Mouse (Mus musculus) c-Kit-positive CD71-negative TER-119-negative erythroid progenitor cells, embryonic 14.5 days (primary cell): ENCODE results near the gene Mtap.

Experiments used
- DNase-seq: peaks from one replicate; pipeline ENCODE4 v3.0.0-alpha.2; 2013; ENCODE audit warnings: low read depth

Mtap gene

GRCm38 (mm10) chr4:89136906-89137541 is at the start of gene Mtap:
Gene Mtap, plus strand, starts transcription at chr4:89137122.
- DNase-seq: peak; percentile 51

- no peak for DNase-seq
Observed at GRCm38 (mm10) chr4:89089110-89089509, 47.8 kb upstream of the Mtap start.

DNA sequence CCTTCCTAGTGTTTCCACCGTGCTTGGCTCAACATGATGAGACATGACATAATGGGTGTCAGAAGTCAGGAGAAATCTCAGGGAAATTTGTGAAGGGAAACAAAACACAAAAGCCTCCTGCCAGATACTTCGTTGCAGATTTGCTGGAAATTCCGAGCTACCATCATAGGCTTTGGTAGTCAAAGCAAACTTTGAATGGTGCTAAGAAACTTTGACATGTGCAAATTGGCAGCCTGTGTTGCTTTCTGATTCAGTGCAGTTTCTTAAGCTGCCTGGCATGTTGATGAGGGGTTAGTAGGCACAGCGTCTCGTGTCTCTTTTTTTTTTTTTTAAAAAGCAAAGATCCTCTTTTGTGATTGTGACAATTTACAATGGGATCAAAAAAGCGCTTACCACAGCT is 46.7 kb upstream of the Mtap start:
- DNase-seq: no peak

GRCm38 (mm10) chr4:89092153-89092552 is 44.8 kb upstream of the Mtap start:
- DNase-seq: no peak

- no peak for DNase-seq
Observed at GRCm38 (mm10) chr4:89094773-89095172, 42.1 kb upstream of the Mtap start.

DNA sequence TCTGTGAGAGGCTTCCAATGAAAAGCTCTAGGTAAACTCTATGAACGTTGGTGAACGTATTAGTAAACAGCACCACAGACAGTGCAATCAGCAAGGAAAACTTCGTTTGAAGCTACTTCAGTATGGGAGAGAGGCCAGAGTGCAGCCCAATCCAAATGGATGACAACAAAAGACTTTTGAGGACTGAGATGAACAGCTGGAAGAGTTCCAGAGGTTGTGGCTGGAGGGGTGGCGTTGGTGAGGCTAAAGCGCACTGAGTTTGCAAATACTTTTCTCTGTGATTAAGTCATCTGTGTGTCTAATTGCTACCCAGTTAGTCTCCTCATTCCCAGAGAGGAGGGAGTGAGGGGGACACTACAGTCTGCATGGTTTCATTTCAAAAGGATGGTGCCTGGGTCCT is 38.7 kb upstream of the Mtap start:
- no peak for DNase-seq

- DNase-seq: no peak
Observed at GRCm38 (mm10) chr4:89101276-89101675, 35.6 kb upstream of the Mtap start.

DNA sequence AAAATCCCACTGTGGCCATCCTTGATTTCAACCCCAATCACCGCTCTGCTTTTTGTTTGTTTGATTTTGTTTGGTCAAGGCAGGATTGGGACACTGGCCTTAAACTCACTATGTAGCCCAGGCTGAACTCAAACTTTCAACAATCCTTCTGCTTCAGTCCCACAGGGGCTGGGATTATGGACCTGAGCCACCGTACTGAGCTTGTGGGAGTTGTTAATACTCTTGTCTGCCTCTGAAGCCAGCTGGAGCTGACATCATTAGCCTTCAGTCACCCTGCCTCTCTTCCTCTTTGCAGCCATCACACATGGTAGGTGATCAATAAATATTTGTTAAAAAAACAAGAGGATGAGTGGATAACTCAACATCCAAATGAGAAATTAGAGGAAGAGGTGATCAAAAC is 34.6 kb upstream of the Mtap start:
- DNase-seq: no peak

- DNase-seq: no peak
Observed at GRCm38 (mm10) chr4:89105486-89105885, 31.4 kb upstream of the Mtap start.

DNA sequence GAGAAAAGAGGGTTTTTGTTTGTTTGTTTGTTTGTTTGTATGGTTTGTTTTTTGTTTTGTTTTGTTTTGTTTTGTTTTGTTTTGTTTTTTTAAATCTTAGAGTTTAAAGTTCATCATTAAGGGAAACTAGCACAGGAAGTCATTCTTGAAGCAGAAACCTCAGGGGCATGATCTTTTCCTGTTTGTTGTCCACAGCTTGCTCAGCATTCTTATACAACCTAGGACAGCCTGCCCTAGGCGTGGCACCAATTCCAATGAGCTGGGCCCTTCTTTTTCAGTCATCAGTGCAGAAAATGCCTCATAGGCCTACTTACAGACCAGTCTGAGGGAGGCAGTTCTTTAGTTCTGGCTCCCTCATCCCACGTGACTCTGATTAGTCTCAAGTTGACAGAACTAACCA is 30.4 kb upstream of the Mtap start:
- DNase-seq: no peak

- DNase-seq: no peak
Observed at GRCm38 (mm10) chr4:89112168-89112710, 24.7 kb upstream of the Mtap start.

DNA sequence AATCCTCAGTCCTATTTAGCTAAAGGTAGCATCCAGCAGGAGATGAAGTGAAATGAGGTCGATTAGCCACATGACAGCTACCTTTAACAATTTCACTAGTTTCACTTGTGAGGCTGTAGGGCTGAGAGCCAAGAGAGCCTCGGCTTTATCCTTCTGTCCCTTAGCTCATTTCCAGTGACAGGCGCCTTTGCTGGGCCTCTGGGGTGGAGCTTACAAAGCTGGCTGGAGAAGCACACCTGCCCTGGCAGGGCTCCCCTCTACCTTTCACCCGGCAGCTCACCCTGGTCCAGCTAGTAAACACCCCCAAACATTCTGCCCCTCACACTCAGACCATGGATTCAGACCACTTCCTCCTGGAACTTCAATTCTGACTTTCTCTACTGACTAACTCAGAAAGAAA is 24.1 kb upstream of the Mtap start:
- DNase-seq: no peak

- no peak for DNase-seq
Observed at GRCm38 (mm10) chr4:89116006-89116405, 20.9 kb upstream of the Mtap start.

DNA sequence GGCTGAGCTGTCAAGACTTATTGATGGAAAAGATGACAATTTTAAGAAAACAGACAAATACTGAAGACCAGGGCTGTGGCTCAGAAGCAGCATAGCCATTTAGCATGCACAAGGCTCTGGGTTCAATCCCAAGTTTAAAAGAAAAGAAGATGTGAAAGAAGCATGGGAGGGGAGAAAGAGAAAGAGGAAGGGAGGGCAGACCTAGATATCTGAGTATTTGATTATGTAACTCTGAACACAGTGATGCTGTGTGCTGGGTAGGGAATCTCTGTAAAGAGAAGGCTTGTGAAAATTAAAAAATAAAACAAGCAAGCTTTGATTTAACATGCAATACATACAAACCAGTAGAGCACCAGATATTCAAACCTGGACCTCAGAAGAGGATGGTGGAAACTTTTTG is 17.0 kb upstream of the Mtap start:
- no peak for DNase-seq

DNA sequence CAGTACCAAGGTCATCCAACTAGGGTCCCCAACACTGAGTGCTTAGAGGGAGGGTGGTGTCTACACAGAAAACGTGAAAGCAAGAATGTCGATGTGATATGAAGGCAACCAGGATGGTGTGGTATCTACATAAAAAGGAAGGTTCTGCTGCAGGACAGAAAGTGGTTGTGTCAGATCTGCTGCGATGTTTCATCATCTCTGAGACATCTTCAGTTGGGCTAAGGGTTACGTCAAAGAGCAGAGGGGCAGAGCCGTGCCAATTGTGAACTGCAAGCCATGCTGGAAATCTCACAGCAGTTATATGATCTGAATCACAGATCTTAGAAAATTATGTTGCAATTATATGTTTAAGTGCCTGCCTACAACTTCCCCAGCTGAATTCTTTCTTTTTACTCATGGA is 16.6 kb upstream of the Mtap start:
- no peak for DNase-seq

DNA sequence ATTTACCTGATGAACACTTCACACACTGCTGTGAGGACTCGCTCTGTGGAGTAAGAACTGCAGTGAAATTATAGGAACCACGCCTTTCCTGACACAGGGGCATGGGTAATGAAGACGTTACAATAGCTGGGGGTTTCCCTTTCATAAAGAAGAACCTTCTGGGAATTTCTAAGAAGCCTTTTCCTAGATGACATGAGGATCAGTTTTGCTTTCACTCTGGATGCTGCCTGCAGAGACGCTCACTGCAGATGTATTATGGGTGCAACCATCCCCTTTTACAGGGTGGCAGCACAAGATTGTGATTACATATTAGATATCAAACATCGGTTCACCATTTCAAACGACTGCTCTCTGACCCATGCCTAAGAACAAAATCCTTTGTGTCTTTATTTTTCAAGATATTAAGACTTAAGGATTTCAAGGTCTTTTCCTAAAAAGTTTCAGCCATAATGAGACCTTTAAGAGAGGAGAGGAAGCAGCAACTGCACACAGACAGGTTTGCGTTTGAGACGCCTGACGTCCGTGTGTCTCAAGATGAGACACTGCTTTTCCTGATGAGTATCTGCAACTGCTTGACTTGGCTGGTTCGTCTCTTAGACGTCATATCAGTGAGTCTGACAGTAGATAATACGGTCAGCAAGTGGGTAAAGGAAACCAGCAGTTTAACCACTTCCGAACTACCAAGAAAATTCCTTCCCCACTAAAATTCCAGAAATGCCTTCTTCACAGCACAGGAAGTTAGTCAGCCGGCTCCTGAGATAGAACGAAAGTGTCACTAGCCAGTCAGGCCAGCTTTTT is 13.3 kb upstream of the Mtap start:
- no peak for DNase-seq

DNA sequence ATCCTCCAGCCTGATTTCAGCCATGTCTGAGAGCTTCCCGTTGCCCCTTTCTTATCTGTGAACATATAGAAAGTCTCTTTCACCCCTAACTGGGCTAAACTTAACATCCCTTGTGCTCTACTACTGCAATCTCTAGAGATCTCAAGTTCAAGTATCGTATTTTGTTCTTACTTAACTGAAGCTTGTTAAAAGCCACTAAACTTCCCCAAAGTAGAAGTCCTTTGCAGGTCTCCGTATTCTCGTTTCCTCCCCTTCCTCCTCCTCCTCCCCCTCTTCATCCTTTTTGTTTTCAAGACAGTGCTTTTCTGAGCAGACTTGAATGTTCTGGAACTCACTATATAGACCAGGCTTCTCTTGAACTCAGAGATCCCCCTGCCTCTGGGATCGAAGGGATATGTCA is 9.2 kb upstream of the Mtap start:
- no peak for DNase-seq

GRCm38 (mm10) chr4:89128080-89128936 is 8.6 kb upstream of the Mtap start:
- peak; percentile 51 for DNase-seq

- no peak for DNase-seq
Observed at GRCm38 (mm10) chr4:89128937-89129277, 8.0 kb upstream of the Mtap start.

GRCm38 (mm10) chr4:89129311-89129913 is 7.5 kb upstream of the Mtap start:
- peak; percentile 80 for DNase-seq

DNA sequence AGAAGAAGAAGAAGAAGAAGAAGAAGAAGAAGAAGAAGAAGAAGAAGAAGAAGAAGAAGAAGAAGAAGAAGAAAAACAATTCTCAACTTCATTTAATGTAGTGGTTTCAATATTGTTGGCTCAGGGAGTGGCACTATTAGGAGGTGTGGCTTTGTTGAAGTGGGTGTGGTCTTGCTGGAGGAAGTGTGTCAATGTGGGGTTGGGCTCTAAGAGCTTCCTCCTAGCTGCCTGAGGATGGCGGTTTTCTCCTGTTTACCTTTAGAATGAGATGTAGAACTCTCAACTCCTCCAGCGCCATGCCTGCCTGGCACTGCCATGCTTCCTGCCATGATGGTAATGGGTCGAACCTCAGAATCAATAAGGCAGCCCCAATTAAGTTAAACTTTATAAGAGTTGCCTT is 5.1 kb upstream of the Mtap start:
- no peak for DNase-seq

- no peak for DNase-seq
Observed at GRCm38 (mm10) chr4:89136356-89136755, 566 bp upstream of the Mtap start.
